Mouse (Mus musculus) left cerebral cortex, postnatal 14 days (tissue): ENCODE data around the gene Nectin2. TPM values are rescaled to one million over a fixed set of nuclear protein-coding genes. Genes with fewer than 3 reads are reported as not detected.

Experiments used
- DNase-seq, 2 experiments: peaks; one replicate each; pipeline ENCODE4 v3.0.0; 2021 to 2022; ENCODE audit warnings: low spot score in 2 of 2, mixed read lengths in 1 of 2
- intact Hi-C: fragments of 180-260 bp; cut with DNase I; formaldehyde crosslinking; loops from one replicate; pipeline ENCODE4 v1.15.1; 2025
- total RNA-seq, 2 experiments: library from RNA; stranded (reverse); gene quantifications; 2 replicates each; pipeline ENCODE4 v1.2.3; 2021

The Nectin2 gene
- total RNA-seq, 2 experiments from 2014 or later: 11.6 to 15.2 TPM

DNA sequence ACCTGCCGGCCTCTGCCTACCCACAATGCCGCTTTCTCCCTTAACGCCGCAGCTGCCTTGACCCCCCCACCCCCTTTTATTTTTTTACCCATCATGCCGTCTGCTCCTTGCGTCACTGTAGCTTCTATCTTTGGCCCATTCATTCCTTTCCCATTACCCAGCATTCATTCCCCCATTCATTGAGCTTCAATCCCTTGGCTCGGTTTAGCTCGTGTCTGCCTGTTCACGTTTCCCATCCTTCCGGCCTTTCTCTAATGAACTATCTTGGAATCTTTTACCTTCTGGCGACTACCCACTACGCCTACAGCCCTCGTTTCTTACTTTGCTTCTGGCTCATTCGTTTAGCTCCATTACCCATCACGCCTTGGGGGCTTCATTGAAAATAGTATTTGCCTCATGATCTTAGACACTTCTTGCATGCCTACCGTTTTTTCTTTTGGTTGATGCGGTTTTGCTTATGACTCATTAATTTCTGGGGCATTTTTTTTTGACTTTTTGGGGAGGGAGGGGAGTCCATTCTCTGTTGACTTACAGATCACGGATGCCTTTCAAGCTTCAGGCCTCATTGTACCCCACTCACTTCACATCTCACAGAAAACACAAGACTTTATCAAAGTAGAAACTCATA, 34.1 kb downstream of the Nectin2 start:
- no peak for DNase-seq
- intact Hi-C loops: no loop called here

DNA sequence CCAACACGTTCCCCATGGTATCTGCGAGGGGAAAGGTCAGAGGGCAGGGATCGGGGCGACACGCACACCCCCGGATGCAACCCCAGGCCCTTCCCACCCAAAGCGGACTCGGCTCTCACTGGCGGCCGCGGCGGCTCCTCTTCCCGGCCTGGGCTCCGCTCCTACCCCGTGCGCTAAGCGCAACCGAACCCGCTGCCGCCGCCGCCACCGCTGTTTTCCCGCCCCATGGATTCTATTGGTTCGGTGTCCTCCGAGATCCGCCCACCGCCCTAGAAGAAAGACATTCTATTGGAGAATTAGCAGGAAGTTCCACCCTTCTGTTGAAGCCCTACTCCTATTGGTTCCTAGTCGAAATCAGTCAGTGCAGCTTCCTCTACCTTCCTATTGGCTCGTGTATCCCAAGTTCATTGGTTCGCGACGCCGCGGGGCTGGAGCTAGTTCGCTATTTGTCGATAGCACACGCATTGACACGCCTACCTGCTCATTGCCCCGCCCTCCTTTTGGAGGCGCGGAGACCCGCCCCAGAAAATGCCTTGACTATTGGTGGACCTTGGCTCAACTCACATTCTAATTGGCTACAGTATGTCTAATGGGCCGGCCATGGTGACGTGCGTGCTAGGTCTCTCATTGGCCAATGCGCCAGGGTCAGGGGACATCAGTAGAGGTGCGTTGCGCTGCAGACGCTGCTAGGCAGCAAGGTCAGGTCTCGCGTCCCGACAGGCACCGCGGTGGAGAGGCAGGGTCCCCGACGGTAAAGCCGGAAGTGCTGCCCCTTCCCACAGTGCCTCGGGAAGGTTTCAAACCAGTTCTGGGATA, 34.8 kb downstream of the Nectin2 start, which contains the start of gene Tomm40:
Tomm40 (minus strand) TSS at position 200 of the 816 bp plus-strand sequence.
- DNase-seq: peak; percentile 99 to 100
- intact Hi-C loops: no loop called here

DNA sequence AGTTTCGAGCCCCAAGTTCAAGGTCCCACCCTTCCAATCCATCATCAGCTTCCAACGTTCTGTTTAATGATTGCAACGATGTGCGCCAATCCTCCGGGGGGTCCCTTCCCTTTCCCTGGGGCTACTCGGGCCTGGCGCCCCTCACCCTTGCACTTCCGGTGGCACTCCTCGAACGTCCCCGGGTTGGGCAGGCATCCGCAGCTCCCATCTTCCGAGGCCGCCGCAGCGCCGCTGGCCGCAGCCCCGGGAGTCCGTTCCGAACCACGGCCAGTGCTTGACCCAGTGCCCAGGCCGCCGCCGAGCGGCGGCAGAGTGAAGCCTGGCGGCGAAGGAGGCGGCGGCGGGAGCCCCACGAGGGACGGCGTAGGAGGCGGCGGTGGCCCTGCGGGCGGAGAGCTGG, 35.4 kb downstream of the Nectin2 start:
- intact Hi-C loops: no loop called here

DNA sequence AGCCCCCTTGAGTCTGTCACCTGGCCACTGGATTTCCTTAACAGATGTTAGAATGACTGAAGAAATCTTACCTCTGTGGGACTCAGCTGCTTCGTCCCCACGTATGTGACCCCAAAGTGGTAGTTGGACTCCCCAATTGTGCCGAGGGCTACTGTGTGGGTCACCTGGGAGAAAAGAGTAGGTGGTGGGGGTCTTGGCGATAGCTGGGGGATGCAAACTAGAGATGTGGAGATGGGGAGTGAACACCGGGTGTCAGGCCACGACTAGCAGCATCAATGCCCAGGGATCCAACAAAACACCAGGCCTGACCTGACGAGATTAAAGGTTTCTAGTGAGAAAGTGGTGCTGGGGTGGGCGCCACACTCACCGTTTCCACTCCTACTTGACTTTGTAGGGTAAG, 36.7 kb downstream of the Nectin2 start:
- DNase-seq: no peak
- intact Hi-C loops: no loop called here

More for the DNA sequence above, 35.4 kb downstream of the Nectin2 start:
- DNase-seq: no peak

DNA sequence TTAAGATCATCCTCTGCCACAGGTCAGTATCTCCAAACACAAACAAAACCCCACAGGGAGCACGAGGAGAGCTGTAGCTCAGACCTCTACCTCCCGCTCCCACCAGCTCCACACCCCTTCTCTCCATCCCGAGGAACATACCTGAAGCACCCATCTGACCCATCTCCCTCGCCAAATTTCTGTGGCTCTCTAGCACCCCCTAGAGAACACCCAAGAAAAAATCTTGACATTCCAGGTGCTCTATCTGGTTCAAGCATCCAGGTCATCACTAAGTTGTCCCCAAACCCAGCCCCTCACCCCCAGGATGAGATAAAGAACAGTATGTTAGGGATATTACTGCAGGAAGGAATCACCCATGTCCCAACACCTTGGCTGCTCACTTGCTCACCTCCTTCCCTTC, 37.1 kb downstream of the Nectin2 start:
- DNase-seq: no peak
- intact Hi-C loops: no loop called here

DNA sequence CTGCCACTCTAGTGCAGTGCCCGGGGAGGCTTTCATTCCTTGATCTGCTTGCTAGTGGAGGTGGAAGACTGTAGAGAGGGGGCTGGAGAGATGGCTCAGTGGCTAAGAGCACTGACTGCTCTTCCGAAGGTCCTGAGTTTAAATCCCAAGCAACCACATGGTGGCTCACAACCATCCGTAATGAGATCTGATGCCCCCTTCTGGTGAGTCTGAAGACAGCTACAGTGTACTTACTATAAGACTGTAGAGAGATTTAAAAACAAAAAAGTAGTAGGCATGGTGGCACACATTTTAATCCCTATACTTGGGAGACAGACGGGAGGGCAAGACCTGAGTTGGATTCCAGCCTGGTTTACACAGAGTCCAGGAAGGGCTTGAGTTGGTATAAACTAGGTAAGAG, 37.9 kb downstream of the Nectin2 start:
- intact Hi-C loops: no loop called here
- peak in 1 of 2 experiments; percentile 60 for DNase-seq

DNA sequence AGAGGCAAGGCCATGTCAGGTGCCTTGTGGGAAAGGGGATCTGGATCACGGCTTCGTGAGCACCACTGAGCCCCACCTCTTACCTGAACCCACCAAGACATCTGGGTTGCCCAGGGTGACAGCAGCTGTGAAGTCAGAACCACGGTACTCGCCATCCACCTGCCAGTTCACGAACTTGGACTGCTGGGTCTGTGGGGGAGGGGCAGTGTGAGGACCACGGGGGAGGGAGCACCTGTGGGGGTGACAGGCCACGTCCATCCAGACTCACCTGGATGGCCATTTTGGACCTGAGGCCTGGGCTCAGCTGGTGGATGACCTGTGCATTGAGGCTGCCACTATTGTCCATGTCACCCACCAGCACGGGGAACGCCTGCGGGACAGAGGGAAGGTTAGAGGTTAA, 39.6 kb downstream of the Nectin2 start:
- intact Hi-C loops: no loop called here
- DNase-seq: no peak

DNA sequence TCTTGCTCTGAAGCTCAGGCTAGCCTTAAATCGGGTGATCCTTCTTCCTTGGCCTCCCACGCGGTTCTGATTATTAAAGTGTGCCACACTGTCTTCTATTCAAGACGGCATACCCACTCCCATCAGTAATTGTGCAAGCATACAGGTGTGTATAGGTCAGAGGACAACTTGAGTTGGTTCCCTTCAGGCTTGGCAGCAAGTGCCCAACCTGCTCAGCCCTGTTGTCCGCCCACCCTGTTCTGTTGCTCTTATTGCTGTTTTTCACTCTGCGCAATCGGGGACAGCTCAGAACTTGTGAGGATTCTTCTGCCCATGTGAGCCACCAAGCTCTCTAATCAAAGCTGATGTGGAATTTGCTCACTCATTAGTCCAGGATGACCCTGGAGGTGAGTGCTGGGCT, 45.0 kb downstream of the Nectin2 start:
- intact Hi-C loops: no loop called here
- DNase-seq: no peak

DNA sequence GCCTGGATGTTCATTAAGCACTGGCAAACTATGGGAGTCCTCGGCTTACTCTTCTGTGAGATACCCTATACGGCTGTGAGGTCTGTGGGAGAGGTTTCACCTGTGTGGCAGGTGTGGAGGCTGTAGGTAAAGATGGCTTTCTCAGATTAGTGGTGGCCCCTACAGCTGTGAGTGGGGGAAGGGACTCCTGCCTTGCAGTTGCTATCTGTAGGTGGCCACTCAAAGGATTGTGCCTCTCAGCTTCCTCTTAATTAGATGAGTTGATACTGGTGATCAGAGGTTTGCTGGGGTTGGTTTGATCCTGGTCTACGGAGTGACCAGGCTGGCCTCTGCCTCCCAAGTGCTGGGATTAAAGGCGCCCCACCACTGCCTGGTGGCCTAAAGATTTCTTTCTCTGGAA, 45.8 kb downstream of the Nectin2 start:
- no peak for DNase-seq
- intact Hi-C loops: no loop called here

DNA sequence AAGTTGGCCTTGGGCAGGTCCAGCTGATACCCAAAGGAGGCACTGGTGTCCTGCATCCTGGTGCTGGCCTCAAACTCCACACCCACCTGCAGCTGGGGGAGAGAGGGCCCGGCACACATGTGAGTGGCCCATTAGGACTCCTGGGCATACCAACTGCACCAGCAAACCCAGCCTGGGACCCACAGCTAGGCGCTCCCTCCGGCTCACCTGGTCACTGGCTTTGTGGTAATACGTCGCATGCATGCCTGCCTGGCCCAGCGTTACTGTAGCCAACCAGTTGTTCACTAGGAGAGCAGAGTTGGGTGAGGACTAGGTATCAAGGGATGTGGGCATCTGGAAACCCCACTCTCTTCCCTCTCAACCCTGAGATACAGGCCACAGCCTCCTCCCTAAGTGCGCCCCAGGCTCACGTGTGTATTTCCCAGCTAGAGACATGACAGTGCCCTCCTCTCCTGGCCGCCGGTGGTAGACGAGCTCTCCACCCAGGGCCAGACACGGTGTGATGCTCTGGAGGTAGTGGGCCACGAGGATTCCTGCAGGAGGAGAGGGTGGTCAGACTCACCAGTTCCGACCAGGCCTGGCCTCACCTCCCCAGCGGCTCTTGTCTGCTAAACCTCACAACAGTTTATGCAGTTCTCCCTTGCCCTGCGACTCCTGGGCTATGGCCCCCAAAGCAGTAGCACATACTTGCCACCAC, 47.3 kb downstream of the Nectin2 start:
- intact Hi-C loops: no loop called here
- no peak for DNase-seq

DNA sequence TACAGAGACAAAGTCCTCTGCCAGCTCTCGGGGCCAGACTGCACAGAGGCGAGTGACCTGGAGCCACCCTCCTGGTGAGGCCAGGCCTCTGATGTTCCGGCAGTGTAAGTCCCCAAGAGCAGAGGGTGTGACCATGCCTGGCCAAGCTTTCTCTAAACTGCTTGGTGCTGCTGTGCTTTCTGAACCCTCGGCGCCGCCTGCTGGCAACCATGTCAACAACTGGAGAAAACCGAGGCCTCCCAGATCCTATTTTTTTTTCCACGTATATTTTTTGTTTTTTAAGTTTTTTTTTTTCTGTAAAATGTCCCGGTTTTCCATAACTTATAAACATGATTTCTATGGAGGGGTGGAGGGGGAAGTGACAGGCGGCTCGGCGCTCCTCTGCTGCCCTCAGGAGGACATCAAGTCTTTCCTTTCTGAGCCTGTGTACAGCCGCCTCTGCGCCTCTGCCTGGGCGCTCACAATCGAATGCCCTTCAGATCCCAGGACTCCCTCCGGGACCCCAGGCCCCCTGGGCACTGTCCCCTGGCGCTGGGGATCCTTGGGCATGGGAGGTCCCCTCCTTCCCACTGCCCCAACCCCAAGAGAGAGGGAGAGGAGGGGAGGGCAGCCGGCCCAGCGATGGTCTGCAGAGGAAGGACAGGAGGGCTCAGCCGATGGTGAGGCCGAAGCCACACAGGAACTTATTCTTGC, 49.1 kb downstream of the Nectin2 start:
- peak; percentile 71 to 73 for DNase-seq
- intact Hi-C loops: loop anchor here (2.0 kb wide), 1 partner anchor 32 kb away; no protein-coding TSS in a partner anchor

DNA sequence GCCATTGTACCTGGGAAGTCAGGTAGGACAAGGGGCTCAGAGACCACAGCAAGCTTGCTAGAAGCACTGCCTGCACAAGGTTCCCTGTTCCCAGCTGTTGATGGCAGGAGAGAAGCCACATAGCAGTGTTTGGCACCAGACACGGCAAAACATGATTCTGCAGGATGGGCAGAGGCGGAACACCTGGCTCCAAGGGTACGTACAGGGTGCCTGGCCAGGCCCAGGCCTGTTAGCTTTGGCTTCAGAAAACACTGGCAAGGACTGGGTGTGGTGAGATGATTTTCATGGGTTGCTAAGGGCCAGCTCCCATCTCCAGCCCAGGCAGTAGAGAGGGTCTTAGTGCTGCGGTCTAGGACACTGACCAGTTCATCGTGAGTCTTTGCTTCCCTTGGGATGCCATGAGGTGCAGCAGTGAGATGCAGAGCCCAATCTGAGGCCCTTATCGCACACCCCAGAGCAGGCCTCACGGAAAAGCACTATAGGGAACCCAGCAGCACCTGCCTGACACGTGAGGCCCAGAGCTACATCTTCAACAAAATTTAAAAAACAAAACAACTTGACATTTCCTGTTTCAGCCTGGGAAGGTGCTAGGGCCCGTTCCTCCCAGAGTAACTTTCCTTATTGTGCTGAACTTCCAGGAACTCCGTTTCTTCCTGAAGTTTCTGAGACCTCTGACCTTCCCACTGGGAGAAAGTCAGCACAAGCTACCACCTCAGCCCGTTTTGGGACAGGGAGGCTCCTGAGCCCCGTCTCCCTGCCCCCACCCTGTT, 49.8 kb downstream of the Nectin2 start:
- DNase-seq: no peak
- intact Hi-C loops: loop anchor here (2.0 kb wide), 1 partner anchor 32 kb away; no protein-coding TSS in a partner anchor

DNA sequence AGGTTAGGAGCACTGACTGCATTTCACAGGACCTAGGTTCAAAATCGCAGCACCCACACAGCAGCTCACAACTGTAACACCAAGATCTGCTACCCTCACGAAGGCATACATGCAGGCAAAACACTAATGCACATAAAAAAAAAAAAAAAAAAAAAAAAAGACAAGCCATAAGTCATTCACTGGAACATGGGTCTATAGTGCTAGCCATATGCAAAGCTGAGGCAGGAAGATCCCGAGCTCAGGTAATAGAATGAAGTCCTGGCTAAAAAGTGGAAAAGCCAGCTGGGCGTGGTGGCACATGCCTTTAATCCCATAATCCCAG, 50.5 kb downstream of the Nectin2 start:
- DNase-seq: no peak
- intact Hi-C loops: loop anchor here (2.0 to 10.0 kb wide), 2 partner anchors 31 to 295 kb away; partner anchors contain the start of genes Ckm and Klc3

DNA sequence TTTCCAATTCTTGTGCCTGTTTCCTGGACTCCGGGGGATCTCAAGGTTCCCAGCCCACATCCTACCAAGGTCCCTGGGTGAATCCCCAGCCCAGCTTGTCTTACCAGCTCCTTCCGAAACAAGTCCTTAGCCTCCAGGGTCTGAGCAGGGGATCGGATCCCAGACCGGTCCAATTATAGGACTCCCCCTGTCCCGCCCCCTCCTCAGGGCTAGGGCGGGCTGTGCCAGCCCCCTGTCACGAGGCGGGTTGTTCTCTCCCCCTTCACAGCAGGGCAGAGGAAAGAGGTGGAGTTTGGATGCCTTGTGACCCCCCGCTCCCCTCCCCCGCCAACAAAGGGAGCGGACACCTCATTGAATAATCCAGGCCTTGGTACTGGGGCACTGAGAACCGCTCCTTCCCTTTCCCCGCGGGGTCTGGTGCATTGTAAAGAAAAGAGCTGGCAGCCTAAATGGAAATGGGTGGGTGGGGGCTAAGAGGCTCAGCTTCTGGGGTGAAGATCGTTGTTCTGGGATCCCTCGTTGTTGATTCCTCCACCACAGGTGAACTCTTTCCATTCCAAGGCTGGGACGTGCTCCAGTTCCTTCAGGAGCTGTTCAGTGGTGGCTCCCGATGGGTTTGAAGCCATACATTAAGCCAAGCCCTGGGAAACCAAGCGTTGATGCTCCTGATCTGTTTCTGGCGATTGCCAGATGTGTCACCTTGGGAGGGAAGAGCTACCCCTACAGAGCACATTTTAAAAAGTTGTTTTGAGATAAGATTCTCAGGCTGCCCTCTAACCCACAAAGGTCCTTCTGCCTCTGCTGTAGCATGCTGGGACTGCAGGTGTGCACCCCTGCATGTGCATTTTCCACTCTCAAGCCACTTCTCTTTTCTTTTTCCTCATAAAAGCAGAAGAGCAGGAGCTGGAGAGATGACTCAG, 51.1 kb downstream of the Nectin2 start, which contains the start of gene Apoe:
Apoe (minus strand) TSS at position 282 of the 920 bp plus-strand sequence.
- intact Hi-C loops: loop anchor here (10.0 kb wide), 1 partner anchor 294 kb away; the partner anchor contains the start of genes Ckm and Klc3
- peak; percentile 66 to 70 for DNase-seq

DNA sequence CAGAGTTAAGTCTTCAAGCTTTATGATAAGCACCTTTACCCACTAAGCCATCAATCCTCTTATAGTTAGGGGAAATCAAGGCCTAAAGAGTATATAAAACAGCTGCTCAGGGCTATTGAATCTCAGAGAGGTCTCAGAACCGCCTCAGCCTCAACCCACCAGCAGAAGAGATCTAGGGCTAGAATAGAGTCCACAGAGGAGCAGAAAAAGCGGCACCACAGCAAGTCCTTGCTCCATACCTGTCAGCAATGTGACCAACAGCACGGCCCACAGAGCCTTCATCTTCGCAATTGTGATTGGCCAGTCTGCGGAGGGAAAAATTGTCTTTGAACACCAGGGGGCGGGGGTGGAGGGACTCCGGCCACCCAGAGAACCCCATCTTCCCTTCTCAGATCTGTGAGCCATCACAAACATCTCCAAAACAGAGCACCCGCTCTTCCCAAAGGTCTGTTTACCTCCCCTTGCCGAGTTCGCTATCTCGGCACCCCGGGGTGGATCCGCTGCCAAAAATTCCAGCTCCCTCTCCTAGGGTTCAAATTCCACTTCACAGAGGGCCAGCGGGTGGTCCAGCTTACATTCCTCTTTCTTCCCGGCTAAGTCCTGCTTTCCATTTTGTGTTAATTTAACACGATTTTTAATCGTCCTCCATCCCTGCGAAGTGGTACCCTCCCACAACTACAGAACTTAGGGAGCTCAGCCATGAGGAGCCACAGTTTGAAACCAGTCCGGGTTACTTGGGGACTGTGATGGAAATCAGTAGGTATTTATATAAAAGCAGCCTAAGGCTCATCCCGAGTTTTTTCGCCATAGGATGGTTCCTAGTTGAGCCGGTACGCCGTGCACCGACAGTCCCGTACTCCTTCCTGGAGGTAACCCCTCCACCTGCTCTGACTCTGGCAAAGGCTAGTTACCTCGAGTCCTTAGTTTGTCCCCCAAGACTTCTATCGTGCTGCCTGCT, 52.1 kb downstream of the Nectin2 start:
- no peak for DNase-seq
- intact Hi-C loops: loop anchor here (10.0 kb wide), 1 partner anchor 293 kb away; the partner anchor contains the start of genes Ckm and Klc3

DNA sequence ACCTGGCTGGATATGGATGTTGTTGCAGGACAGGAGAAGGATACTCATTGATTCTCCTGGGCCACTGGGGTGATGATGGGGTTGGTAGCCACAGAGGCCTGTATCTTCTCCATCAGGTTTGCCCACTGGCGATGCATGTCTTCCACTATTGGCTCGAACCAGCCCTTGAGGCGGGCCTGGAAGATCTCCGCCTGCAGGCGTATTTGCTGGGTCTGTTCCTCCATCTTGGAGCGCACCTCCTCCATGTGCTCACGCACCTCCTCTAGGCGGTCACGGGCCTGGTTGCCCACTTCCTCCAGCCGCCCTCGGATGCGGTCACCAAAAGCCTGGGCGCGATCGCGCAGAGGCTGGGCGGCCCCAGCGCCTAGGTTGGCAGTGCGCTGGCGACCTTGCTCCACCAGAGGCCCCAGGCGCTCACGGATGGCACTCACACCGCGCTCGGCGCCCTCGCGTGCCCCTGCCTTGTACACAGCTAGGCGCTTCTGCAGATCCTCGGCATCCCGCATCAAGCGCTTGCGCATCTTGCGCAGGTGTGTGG, 53.9 kb downstream of the Nectin2 start:
- intact Hi-C loops: loop anchor here (10.0 kb wide), 1 partner anchor 292 kb away; the partner anchor contains the start of genes Ckm and Klc3
- no peak for DNase-seq
